Mouse (Mus musculus) kidney, embryonic 16.5 days (tissue): ENCODE data around the gene Dnajc12. TPM values are rescaled to one million over a fixed set of nuclear protein-coding genes. Genes with fewer than 3 reads are reported as not detected.
"Not testable (repeated sequence)": the region's sequence is repeated elsewhere in the genome, so short reads cannot be mapped to it uniquely, and the experiment has no call there.

ENCODE experiments used
- ATAC-seq: fragments of 200-750 bp; cut with Nextera tagmentation; 2 replicates; pipeline ENCODE4 v1.8.0; 2017; ENCODE audit warnings: moderate TSS enrichment; ENCODE audit not compliant: low FRiP score, low TSS enrichment
- H3K27ac ChIP-seq: fragments of 300-500 bp; sonication (generic); 2 replicates; pipeline ENCODE4 v1.5.1; 2014; ENCODE audit warnings: low read length
- H3K27me3 ChIP-seq: fragments of 300-500 bp; sonication (generic); 2 replicates; pipeline ENCODE4 v1.6.1; 2014; ENCODE audit warnings: low read length, control low read depth, mixed read lengths; ENCODE audit not compliant: insufficient read depth
- H3K36me3 ChIP-seq: fragments of 300-500 bp; sonication (generic); 2 replicates; pipeline ENCODE4 v1.6.1; 2014; ENCODE audit warnings: low read length, control low read depth, mixed read lengths; ENCODE audit not compliant: insufficient read depth
- H3K4me1 ChIP-seq: fragments of 300-500 bp; sonication (generic); 2 replicates; pipeline ENCODE4 v1.6.1; 2014; ENCODE audit warnings: low read length, control low read depth, mixed read lengths; ENCODE audit not compliant: insufficient read depth
- H3K4me2 ChIP-seq: fragments of 300-500 bp; sonication (generic); replicated peaks from 2 replicates; pipeline ENCODE4 v1.6.1; 2014; ENCODE audit warnings: low read depth, low read length
- H3K4me3 ChIP-seq: fragments of 300-500 bp; sonication (generic); 2 replicates; pipeline ENCODE4 v1.5.1; 2014; ENCODE audit warnings: mild to moderate bottlenecking, low read length
- H3K9ac ChIP-seq: fragments of 300-500 bp; sonication (generic); replicated peaks from 2 replicates; pipeline ENCODE4 v1.6.1; 2014; ENCODE audit warnings: low read length
- H3K9me3 ChIP-seq: fragments of 300-500 bp; sonication (generic); 2 replicates; pipeline ENCODE4 v1.6.1; 2016; ENCODE audit warnings: low read length, control low read depth
- WGBS: fragments of 180-500 bp; shearing (Covaris S2); extraction: QIAGEN DNeasy Blood & Tissue Kit; methylation state at CpG from one replicate; pipeline ENCODE4 v1.1.7; 2014; 5-methylcytosine and 5-hydroxymethylcytosine counted together
- polyA plus RNA-seq: library from polyadenylated mRNA; unstranded; fragments of >200 nt; fragmentation: Nextera tagmentation; extraction: Ambion mirVana; gene quantifications from 2 replicates; pipeline ENCODE4 v1.2.1, GENCODE M21; 2015

Dnajc12 gene
- polyA plus RNA-seq, 1 experiment from 2014 or later = 16.3 TPM

- Histone ChIP-seq H3K27me3 (no peaks in the 10 kb centered on the region), H3K36me3 (no peaks in the 10 kb centered on the region), H3K4me1 (no peaks in the 10 kb centered on the region), H3K27ac (no peak overlapping the region), H3K4me2 (no peak overlapping the region), H3K9ac (no peak overlapping the region), H3K9me3 (no peaks in the 10 kb centered on the region), H3K4me3 (no peak overlapping the region)
- 63% methylated on average over 7 of the region's 7 CpGs for WGBS
- ATAC-seq = no peak
Observed at GRCm38 (mm10) chr10:63439694-63440228, 57.5 kb downstream of the Dnajc12 start.

- not testable (repeated sequence) for H3K4me3 ChIP-seq, H3K9me3 ChIP-seq, H3K4me1 ChIP-seq, H3K27me3 ChIP-seq, H3K4me2 ChIP-seq, ATAC-seq, H3K9ac ChIP-seq, H3K36me3 ChIP-seq, H3K27ac ChIP-seq
- whole genome bisulfite sequencing = 81% methylated on average over 13 of the region's 13 CpGs
Observed at GRCm38 (mm10) chr10:63444602-63445387, 62.6 kb downstream of the Dnajc12 start.

GRCm38 (mm10) chr10:63453926-63454325 is 71.7 kb downstream of the Dnajc12 start:
- Histone ChIP-seq H3K36me3 (no peaks in the 10 kb centered on the region), H3K9ac (no peak overlapping the region), H3K27ac (no peak overlapping the region), H3K4me2 (no peak overlapping the region), H3K27me3 (no peaks in the 10 kb centered on the region), H3K9me3 (no peaks in the 10 kb centered on the region), H3K4me1 (peaks cover 7% of the 10 kb centered on the region; the same call in 1 of the 2 replicates), H3K4me3 (no peak overlapping the region)
- no peak for ATAC-seq
- 91% methylated on average over 4 of the region's 4 CpGs for WGBS

GRCm38 (mm10) chr10:63455110-63455878 is 73.1 kb downstream of the Dnajc12 start:
- peak; percentile 61; the same call in 1 of the 2 replicates for ATAC-seq
- H3K27ac ChIP-seq = no peak overlapping the region

GRCm38 (mm10) chr10:63457292-63458128 is 75.3 kb downstream of the Dnajc12 start:
- H3K4me3 ChIP-seq = peak overlapping the region; percentile 14; the same call in 1 of the 2 replicates
- H3K4me1 ChIP-seq = peaks cover 7% of the 10 kb centered on the region; the same call in 1 of the 2 replicates
- peak overlapping the region; percentile 16; the same call in 1 of the 2 replicates for H3K9ac ChIP-seq
- no peaks in the 10 kb centered on the region for H3K27me3 ChIP-seq
- H3K27ac ChIP-seq = 0 out of 2 replicates have a peak overlapping the region, but pooled peaks have one; percentile 24
- WGBS = 44% methylated on average over 17 of the region's 17 CpGs
- ATAC-seq = no peak
- peak overlapping the region; percentile 46 for H3K4me2 ChIP-seq
- H3K36me3 ChIP-seq = no peaks in the 10 kb centered on the region
- no peaks in the 10 kb centered on the region for H3K9me3 ChIP-seq

More at GRCm38 (mm10) chr10:63455110-63455878, 73.1 kb downstream of the Dnajc12 start:
- no peak overlapping the region for H3K9ac ChIP-seq
- H3K9me3 ChIP-seq = no peaks in the 10 kb centered on the region
- no peaks in the 10 kb centered on the region for H3K27me3 ChIP-seq
- peaks cover 7% of the 10 kb centered on the region; the same call in 1 of the 2 replicates for H3K4me1 ChIP-seq
- H3K36me3 ChIP-seq = no peaks in the 10 kb centered on the region
- no peak overlapping the region for H3K4me2 ChIP-seq
- H3K4me3 ChIP-seq = no peak overlapping the region
- 35% methylated on average over 8 of the region's 8 CpGs for WGBS

Other genes starting within 250 kb of the Dnajc12 start
- gene Mypn, start 178.5 kb upstream of the Dnajc12 start, polyA plus RNA-seq = 0.10 and 0.18 TPM in 2 replicates
- 39.7 and 43.0 TPM in 2 replicates for gene Herc4, start 138.6 kb upstream of the Dnajc12 start, polyA plus RNA-seq
- 4.1 and 5.4 TPM in 2 replicates for gene Sirt1, start 739 bp upstream of the Dnajc12 start, polyA plus RNA-seq
- not detected in 2 replicates for gene Gm7075, start 39.3 kb downstream of the Dnajc12 start, polyA plus RNA-seq
- 0.49 and 0.55 TPM in 2 replicates for gene Ctnna3, start 47.7 kb downstream of the Dnajc12 start, polyA plus RNA-seq